Mouse (Mus musculus): Measurements from ENCODE around the gene S1pr5.

DNA sequence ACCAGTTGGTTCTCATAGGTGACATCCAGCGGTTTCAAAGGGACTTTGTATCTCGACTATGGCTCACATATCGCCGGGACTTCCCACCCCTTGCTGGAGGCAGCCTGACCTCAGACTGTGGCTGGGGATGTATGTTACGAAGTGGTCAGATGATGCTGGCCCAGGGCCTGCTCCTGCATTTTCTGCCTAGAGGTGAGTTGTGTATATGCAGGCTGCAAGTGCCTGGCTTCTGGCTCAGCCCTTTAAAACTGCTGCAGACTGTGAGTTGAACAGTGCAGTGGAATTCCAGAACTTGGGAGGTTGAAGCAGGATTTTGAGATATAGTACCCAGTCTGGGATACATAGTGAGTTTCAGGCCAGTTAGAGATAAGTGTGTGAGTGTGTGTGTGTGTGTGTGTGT is 18.6 kb upstream of the S1pr5 start:
- no peak for TF ChIP-seq EP300 (IDR thresholded peaks at IDR 0.05)
- no peak for TF ChIP-seq CTCF (IDR thresholded peaks at IDR 0.05)

Measured in lung, postnatal 0 days (tissue).